In genomic region chr8:87905404-87905803, GRCm38 (mm10) we compare ENCODE assay signal across 15 mouse cellular contexts.
"Had no signal": no experiment of that assay in that cellular context is flagged by ENCODE, and none has a peak within 500 bp of the region (broad histone marks: within the 10 kb centered on the region; RNA-seq: fewer than 3 reads in every experiment).

No protein-coding gene starts in this region.

- H3K4me1 ChIP-seq: liver, embryonic 13.5 days had no signal

- H3K9me3 ChIP-seq: liver, embryonic 13.5 days; lung, embryonic 15.5 days; midbrain, embryonic 12.5 days; neural tube, embryonic 15.5 days had no signal

- ATAC-seq: liver, postnatal 0 days had no signal

- DNase-seq: kidney, adult 18-20 months; kidney, postnatal 10 days; kidney, postnatal 4 days; liver; liver, embryonic 13.5 days; liver, postnatal 0 days; right cerebral cortex, adult 18-20 months; right cerebral cortex, postnatal 25 days; thymus, postnatal 4 days had no signal

- H3K9ac ChIP-seq: liver, embryonic 13.5 days; liver, postnatal 0 days; lung, embryonic 15.5 days; midbrain, embryonic 12.5 days; neural tube, embryonic 15.5 days had no signal

- H3K36me3 ChIP-seq: liver, embryonic 13.5 days; lung, embryonic 15.5 days; neural tube, embryonic 15.5 days had no signal

- H3K27ac ChIP-seq: layer of hippocampus, adult 2 months; left cerebral cortex, adult 2 months; liver, embryonic 13.5 days; lung, embryonic 15.5 days; midbrain, embryonic 12.5 days; neural tube, embryonic 15.5 days had no signal

- H3K4me2 ChIP-seq: liver, embryonic 13.5 days; lung, embryonic 15.5 days; midbrain, embryonic 12.5 days; neural tube, embryonic 15.5 days had no signal

- H3K4me3 ChIP-seq: layer of hippocampus, adult 2 months; left cerebral cortex, adult 2 months; liver, embryonic 13.5 days; lung, embryonic 15.5 days; midbrain, embryonic 12.5 days; myocyte; neural tube, embryonic 15.5 days had no signal

- H3K27me3 ChIP-seq: liver, embryonic 13.5 days; lung, embryonic 15.5 days; midbrain, embryonic 12.5 days; neural tube, embryonic 15.5 days had no signal
